Mouse (Mus musculus): ENCODE measurements around the gene Nkap. TPM values are rescaled to one million over a fixed set of nuclear protein-coding genes. Genes with fewer than 3 reads are reported as not detected.
"Not testable (repeated sequence)": the region's sequence is repeated elsewhere in the genome, so short reads cannot be mapped to it uniquely, and the experiment has no call there.

Gene Nkap
- total RNA-seq (2014; rRNA removed) (4.3 and 5.0 TPM in 2 replicates), polyA plus RNA-seq (2012; rRNA removed) (0.97 and 1.1 TPM in 2 replicates)

GRCm38 (mm10) chrX:37126671-37127358, at the start of gene Nkap:
TSS of gene Nkap (plus strand) at chrX:37126795.
- peak within 1 kb of the TSS; percentile 100 for H3K4me3 ChIP-seq (ENCODE audit: insufficient read depth, low read depth, low read length)
- peak; percentile 77 for DNase-seq (ENCODE audit: extremely low read depth, low read depth, low spot score)
- H3K79me2 ChIP-seq (ENCODE audit: control insufficient read depth, insufficient read depth, low read length) = peaks cover 2% of the 10 kb centered on the region; the same call in 1 of the 2 replicates
- TF ChIP-seq CTCF (IDR thresholded peaks at IDR 0.05; ENCODE audit: low read depth, low read length) (no peak), POLR2A (IDR thresholded peaks at IDR 0.05; ENCODE audit: extremely low read depth, insufficient read depth, low read length) (no peak)
- peaks cover 2% of the 10 kb centered on the region; the same call in 1 of the 2 replicates for H3K4me1 ChIP-seq (ENCODE audit: control insufficient read depth, insufficient read depth, low read length)
- no peaks in the 10 kb centered on the region for H3K36me3 ChIP-seq (ENCODE audit: control insufficient read depth, insufficient read depth, low read length)
- peak within 1 kb of the TSS; percentile 97 for H3K9ac ChIP-seq (ENCODE audit: low read depth, low read length)
- peak within 1 kb of the TSS; percentile 92 for H3K27ac ChIP-seq (replicated peaks; ENCODE audit: insufficient read depth, low read depth, low read length)
- H3K27me3 ChIP-seq (ENCODE audit: control insufficient read depth, insufficient read depth, low read length) = no peaks in the 10 kb centered on the region
- WGBS = under 1% methylated on average over 51 of the region's 58 CpGs

DNA sequence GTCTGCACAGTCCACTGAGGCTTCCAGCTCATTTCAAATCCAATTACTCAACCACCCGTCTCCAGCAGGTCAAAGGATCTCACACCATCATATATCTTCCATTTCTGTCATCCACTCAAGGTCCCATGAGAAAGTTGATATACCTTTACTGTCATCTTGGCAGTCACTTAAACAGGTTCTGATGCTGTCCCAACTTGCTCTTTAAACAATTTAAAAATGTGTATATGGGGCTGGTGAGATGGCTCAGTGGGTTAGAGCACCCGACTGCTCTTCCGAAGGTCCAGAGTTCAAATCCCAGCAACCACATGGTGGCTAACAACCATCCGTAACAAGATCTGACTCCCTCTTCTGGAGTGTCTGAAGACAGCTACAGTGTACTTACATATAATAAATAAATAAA, 46.2 kb upstream of the Nkap start:
- H3K9ac ChIP-seq (ENCODE audit: low read depth, low read length); H3K27ac ChIP-seq (replicated peaks; ENCODE audit: insufficient read depth, low read depth, low read length); H3K27me3 ChIP-seq (ENCODE audit: control insufficient read depth, insufficient read depth, low read length); H3K79me2 ChIP-seq (ENCODE audit: control insufficient read depth, insufficient read depth, low read length); H3K4me3 ChIP-seq (ENCODE audit: insufficient read depth, low read depth, low read length); DNase-seq (ENCODE audit: extremely low read depth, low read depth, low spot score); H3K4me1 ChIP-seq (ENCODE audit: control insufficient read depth, insufficient read depth, low read length): not testable (repeated sequence)
- H3K36me3 ChIP-seq (ENCODE audit: control insufficient read depth, insufficient read depth, low read length) = peaks cover 13% of the 10 kb centered on the region
- 81% methylated on average over 4 of the region's 4 CpGs for WGBS

GRCm38 (mm10) chrX:37081194-37081593, 45.4 kb upstream of the Nkap start:
- no peak overlapping the region for H3K4me3 ChIP-seq (ENCODE audit: insufficient read depth, low read depth, low read length)
- WGBS = 75% methylated on average over 6 of the region's 6 CpGs
- peaks cover 13% of the 10 kb centered on the region for H3K36me3 ChIP-seq (ENCODE audit: control insufficient read depth, insufficient read depth, low read length)
- no peak overlapping the region for H3K27ac ChIP-seq (replicated peaks; ENCODE audit: insufficient read depth, low read depth, low read length)
- H3K79me2 ChIP-seq (ENCODE audit: control insufficient read depth, insufficient read depth, low read length) = no peaks in the 10 kb centered on the region; the same call in 1 of the 2 replicates
- no peak for DNase-seq (ENCODE audit: extremely low read depth, low read depth, low spot score)
- TF ChIP-seq POLR2A (IDR thresholded peaks at IDR 0.05; ENCODE audit: extremely low read depth, insufficient read depth, low read length) (no peak), CTCF (IDR thresholded peaks at IDR 0.05; ENCODE audit: low read depth, low read length) (no peak)
- no peaks in the 10 kb centered on the region for H3K27me3 ChIP-seq (ENCODE audit: control insufficient read depth, insufficient read depth, low read length)
- peaks cover 4% of the 10 kb centered on the region for H3K4me1 ChIP-seq (ENCODE audit: control insufficient read depth, insufficient read depth, low read length)
- no peak overlapping the region for H3K9ac ChIP-seq (ENCODE audit: low read depth, low read length)

DNA sequence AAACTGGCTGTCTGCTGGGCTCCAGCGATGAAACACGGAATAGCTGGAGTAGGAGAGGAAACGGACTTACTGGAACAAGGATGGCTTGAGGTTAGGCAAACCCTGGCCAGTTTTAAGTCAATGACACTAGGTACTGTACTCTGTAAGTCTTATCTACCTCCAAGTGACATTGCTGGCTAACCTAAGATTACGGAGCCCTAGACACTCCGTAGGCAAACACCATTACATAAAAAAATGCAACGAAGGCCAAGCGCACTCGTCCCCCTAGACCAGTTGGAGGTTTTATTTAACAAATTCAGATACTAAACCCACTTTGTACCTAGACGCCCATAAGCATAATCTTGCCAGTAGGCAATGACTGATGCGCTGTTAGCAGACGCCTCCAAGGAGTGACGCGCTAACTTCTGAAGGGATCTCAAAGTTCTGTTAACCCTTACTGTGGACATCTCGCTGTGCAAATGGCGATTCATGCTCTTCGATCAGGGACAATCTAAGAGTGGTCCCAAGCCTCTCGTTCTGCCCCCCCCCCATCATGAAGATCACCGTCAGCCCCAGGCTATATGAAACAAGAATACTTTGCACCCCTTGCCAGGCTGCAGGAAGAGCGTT, 42.2 kb upstream of the Nkap start:
- TF ChIP-seq POLR2A (IDR thresholded peaks at IDR 0.05; ENCODE audit: extremely low read depth, insufficient read depth, low read length) (no peak), CTCF (IDR thresholded peaks at IDR 0.05; ENCODE audit: low read depth, low read length) (no peak)
- peak overlapping the region; percentile 77 for H3K9ac ChIP-seq (ENCODE audit: low read depth, low read length)
- WGBS = under 1% methylated on average over 19 of the region's 19 CpGs
- no peaks in the 10 kb centered on the region; the same call in 1 of the 2 replicates for H3K79me2 ChIP-seq (ENCODE audit: control insufficient read depth, insufficient read depth, low read length)
- H3K4me1 ChIP-seq (ENCODE audit: control insufficient read depth, insufficient read depth, low read length) = peaks cover 4% of the 10 kb centered on the region
- H3K4me3 ChIP-seq (ENCODE audit: insufficient read depth, low read depth, low read length) = peak overlapping the region; percentile 86
- DNase-seq (ENCODE audit: extremely low read depth, low read depth, low spot score) = peak; percentile 29
- no peaks in the 10 kb centered on the region for H3K27me3 ChIP-seq (ENCODE audit: control insufficient read depth, insufficient read depth, low read length)
- H3K36me3 ChIP-seq (ENCODE audit: control insufficient read depth, insufficient read depth, low read length) = peaks cover 13% of the 10 kb centered on the region
- peak overlapping the region; percentile 97 for H3K27ac ChIP-seq (replicated peaks; ENCODE audit: insufficient read depth, low read depth, low read length)

GRCm38 (mm10) chrX:37084927-37085660, 41.5 kb upstream of the Nkap start, which contains the start of gene Rpl39:
TSS of gene Rpl39 (minus strand) at chrX:37085402.
- Histone ChIP-seq H3K4me3 (ENCODE audit: insufficient read depth, low read depth, low read length) (peak within 1 kb of the TSS; percentile 86), H3K9ac (ENCODE audit: low read depth, low read length) (peak within 1 kb of the TSS; percentile 92), H3K27ac (replicated peaks; ENCODE audit: insufficient read depth, low read depth, low read length) (peak within 1 kb of the TSS; percentile 97), H3K4me1 (ENCODE audit: control insufficient read depth, insufficient read depth, low read length) (peaks cover 4% of the 10 kb centered on the region), H3K79me2 (ENCODE audit: control insufficient read depth, insufficient read depth, low read length) (no peaks in the 10 kb centered on the region; the same call in 1 of the 2 replicates), H3K27me3 (ENCODE audit: control insufficient read depth, insufficient read depth, low read length) (no peaks in the 10 kb centered on the region), H3K36me3 (ENCODE audit: control insufficient read depth, insufficient read depth, low read length) (peaks cover 13% of the 10 kb centered on the region)
- peak; percentile 79 for DNase-seq (ENCODE audit: extremely low read depth, low read depth, low spot score)
- TF ChIP-seq CTCF (IDR thresholded peaks at IDR 0.05; ENCODE audit: low read depth, low read length) (no peak), POLR2A (IDR thresholded peaks at IDR 0.05; ENCODE audit: extremely low read depth, insufficient read depth, low read length) (peak; percentile 67; the same call in 1 of the 2 replicates)
- under 1% methylated on average over 35 of the region's 38 CpGs for WGBS
